Mouse (Mus musculus): ENCODE measurements around the gene Plpp7. TPM values are rescaled to one million over a fixed set of nuclear protein-coding genes. Genes with fewer than 3 reads are reported as not detected.

Plpp7 gene
- total RNA-seq, 2 experiments from 2014 or later, result 109 to 120 TPM

DNA sequence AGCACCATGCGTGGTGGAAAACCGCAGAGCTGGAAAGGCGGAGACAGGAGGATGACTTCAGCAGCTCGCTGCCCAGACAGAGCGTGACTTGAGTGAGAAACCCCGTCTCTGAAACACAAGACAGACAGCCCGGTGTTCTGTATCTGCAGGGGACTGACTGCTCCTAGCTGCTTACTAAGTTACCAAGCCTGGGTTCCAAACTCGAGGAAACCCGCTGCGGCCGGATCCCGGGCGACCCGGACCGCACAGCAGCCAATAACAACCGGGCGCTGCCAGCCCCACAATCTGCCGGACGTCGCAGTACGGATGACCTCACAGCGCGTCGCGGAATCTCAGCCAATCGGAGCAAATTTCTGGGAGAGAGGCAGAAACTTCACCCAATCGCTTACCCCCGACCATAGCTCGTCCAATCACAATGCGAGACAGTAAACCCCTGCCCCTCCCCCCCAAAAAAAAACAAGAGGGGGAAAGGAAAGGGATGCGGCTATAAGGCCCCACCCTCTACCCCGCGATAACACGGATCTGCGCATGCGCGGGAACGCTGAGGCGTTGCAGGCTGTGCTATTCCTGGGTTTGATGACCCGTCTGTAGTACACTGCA is 42.4 kb downstream of the Plpp7 start:
- TF ChIP-seq CTCF (IDR thresholded peaks at IDR 0.05), result no peak
- Histone ChIP-seq H3K27ac (peak overlapping the region; percentile 95), H3K4me3 (peak overlapping the region; percentile 81)
- DNase-seq, result peak; percentile 98
- intact Hi-C loops (cut with DNase I), result loop anchor here (5.0 kb wide), 1 partner anchor 150 kb away; the partner anchor contains the start of genes Golga2 and Swi5

DNA sequence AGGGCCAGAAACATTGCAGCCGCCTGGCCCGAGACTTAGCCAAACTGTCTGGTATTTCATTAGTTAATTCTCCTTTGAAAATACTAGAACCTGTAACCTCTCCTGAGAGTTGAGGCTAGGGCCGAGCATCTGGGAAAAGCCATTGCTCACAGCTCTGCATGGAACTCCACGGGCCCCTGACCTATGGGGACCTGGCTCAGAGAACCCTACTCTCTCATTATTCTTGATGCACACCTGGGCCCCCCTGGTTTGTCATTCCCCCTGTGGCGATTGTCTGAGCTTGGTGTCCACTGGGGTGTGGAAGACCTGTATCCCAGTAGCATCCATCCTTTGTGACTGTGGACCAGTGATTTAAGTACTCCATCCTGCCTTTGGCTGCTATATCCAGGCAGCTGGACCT is 44.0 kb downstream of the Plpp7 start:
- intact Hi-C loops (cut with DNase I), result loop anchor here (5.0 kb wide), 1 partner anchor 148 kb away; the partner anchor contains the start of genes Golga2 and Swi5
- no peak overlapping the region for H3K4me3 ChIP-seq
- no peak for DNase-seq
- TF ChIP-seq CTCF (IDR thresholded peaks at IDR 0.05), result no peak
- H3K27ac ChIP-seq, result no peak overlapping the region

DNA sequence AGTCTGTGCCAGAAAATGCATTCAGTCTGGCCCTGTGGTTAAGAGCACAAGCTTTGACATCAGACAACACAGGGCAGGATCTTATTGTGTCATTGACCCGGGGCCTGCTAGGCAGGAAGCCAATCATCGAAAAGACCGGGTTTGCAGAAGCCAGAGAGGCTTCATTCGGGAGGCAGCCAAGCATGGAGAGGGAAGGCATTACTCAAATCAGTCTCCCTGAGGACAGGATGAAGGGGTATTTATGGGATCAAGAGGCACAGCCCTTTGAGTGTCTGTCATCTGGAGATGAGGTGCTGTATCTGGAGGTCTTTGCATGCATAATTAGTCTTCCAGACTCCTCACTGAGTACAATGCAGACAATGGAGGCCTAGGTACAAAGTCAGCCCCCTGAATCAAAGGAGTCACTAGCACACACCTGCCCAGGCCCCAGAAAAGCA is 45.2 kb downstream of the Plpp7 start:
- DNase-seq, result no peak

DNA sequence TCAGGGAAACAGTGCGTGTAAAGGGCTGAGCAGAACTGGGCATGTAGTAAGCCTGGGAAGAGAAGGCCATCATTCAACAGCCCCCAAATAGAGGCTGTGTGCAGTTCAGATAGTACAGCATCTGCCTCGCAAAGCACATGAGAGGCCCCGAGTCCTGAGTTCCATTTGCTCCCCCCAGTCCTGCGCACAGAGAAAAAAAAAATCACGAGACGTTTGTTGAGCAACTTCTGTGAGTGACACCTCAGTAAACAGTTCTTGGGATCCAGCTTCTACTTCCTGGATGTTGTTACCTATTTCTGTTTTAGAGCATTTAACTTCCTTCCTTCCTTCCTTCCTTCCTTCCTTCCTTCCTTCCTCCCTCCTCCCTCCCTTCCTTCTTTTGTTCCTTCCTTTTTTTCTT is 46.3 kb downstream of the Plpp7 start:
- TF ChIP-seq CTCF (IDR thresholded peaks at IDR 0.05), result no peak
- H3K27ac ChIP-seq, result no peak overlapping the region
- DNase-seq, result no peak
- intact Hi-C loops (cut with DNase I), result no loop called here
- H3K4me3 ChIP-seq, result no peak overlapping the region

More for the DNA sequence above, 45.2 kb downstream of the Plpp7 start:
- H3K4me3 ChIP-seq, result no peak overlapping the region
- intact Hi-C loops (cut with DNase I), result no loop called here
- no peak overlapping the region for H3K27ac ChIP-seq
- TF ChIP-seq CTCF (IDR thresholded peaks at IDR 0.05), result no peak

DNA sequence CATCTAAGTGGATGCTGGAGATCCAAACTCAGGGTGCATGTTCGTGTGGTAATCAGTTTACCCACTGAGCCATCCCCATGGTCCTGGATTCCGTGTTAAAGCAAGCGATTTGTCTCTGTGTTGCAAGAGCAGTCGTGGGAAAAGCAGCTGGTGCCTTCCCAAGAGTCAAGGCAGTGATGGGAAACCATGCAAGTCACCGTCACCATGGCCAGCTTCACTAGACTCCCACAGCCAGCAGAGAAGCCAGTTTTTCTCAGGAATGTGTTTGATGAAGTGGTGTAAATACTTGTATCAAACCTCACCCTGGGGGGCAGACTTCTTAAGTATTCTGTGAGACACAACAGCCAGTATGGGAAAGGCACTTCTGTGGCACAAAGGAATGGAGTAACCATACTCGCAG is 47.0 kb downstream of the Plpp7 start:
- DNase-seq, result no peak
- H3K27ac ChIP-seq, result no peak overlapping the region
- H3K4me3 ChIP-seq, result no peak overlapping the region
- TF ChIP-seq CTCF (IDR thresholded peaks at IDR 0.05), result no peak
- intact Hi-C loops (cut with DNase I), result no loop called here

DNA sequence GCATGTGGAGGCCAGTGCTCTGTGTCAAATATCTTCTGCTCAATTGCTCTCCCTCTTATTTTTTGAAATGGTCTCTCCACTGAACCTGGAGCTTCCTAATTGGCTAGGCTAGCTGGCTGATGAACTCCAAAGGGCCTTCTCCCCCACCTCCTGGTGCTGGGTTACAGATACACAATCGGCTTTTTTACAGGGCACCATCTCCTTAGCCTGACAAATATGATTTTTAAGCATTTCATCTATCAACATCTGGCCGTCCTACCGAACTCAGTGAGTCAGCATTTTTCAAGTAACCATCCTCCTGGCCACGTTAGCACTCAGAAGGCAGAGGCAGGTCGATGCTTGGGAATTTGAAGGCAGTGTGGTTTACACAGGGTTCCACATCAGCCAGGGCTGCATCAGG is 49.3 kb downstream of the Plpp7 start:
- no peak overlapping the region for H3K4me3 ChIP-seq
- intact Hi-C loops (cut with DNase I), result no loop called here
- no peak for DNase-seq
- H3K27ac ChIP-seq, result no peak overlapping the region
- no peak for TF ChIP-seq CTCF (IDR thresholded peaks at IDR 0.05)

DNA sequence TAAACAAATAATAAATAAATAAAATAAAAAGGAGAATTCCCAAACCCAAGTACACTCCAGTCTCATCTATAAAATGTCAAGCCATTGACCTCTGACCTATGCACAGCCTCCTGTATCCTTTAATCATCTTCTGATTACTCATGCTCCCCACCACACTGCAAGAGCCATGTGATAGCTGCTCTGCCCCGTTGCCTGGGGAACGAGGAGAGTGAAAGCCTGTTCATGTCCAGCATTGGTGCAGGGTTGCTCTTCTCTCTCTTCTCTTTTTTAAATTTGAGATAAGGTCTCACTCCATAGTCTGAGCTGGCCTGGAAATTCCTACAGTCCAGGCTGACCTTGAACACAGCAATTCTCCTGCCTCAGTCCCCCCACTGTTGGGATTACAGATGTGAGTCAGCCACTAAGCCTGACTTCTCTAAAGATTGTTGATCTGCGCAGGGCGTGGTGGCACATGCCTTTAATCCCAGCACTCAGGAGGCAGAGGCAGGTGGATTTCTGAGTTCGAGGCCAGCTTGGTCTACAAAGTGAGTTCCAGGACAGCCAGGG is 51.4 kb downstream of the Plpp7 start:
- no peak overlapping the region for H3K27ac ChIP-seq
- no peak for TF ChIP-seq CTCF (IDR thresholded peaks at IDR 0.05)
- no peak for DNase-seq
- intact Hi-C loops (cut with DNase I), result no loop called here
- no peak overlapping the region for H3K4me3 ChIP-seq

DNA sequence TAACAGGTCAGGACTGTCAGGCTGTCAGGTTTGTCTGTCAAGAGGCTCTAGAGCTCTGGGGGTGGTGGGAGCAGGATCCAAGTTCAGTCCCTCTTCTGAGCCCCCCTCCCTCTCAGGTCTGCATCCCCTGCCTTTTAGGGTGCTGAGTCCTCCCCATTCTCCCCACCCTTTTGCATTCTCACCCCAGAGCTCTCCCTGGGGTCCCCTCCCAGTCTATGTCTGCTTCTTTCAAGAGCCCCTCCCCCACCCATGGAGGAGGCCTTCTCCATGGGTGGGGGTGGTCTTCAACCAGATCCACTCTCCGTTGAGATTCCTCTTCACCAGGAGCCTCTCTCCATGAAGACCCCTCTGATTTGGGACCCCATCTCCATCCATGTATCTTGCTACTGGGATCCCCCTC is 54.8 kb downstream of the Plpp7 start:
- no peak for TF ChIP-seq CTCF (IDR thresholded peaks at IDR 0.05)
- peak overlapping the region; percentile 95 for H3K27ac ChIP-seq
- peak overlapping the region; percentile 94; the same call in 1 of the 2 replicates for H3K4me3 ChIP-seq
- intact Hi-C loops (cut with DNase I), result loop anchor here (1.0 to 5.0 kb wide), 3 partner anchors 41 to 137 kb away; partner anchors contain the start of genes Golga2, Pomt1 and Swi5
- no peak for DNase-seq

DNA sequence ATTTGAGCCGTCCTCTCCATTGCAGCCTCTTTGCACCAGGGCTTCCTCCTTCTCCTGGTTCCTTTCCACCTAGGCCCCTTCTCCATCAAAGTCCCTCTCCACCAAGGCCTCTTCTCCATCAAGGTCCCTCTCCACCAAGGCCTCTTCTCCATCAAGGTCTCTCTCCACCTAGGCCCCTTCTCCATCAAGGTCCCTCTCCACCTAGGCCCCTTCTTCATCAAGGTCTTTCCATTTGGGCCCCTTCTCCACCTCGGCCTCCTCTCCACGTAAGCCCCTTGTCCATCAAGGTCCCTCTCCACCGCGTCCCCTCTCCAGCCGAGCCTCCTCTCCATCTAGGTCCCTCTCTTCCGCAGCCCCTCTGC is 55.2 kb downstream of the Plpp7 start:
- H3K27ac ChIP-seq, result peak overlapping the region; percentile 95
- intact Hi-C loops (cut with DNase I), result loop anchor here (1.0 to 5.0 kb wide), 3 partner anchors 41 to 137 kb away; partner anchors contain the start of genes Golga2, Pomt1 and Swi5

DNA sequence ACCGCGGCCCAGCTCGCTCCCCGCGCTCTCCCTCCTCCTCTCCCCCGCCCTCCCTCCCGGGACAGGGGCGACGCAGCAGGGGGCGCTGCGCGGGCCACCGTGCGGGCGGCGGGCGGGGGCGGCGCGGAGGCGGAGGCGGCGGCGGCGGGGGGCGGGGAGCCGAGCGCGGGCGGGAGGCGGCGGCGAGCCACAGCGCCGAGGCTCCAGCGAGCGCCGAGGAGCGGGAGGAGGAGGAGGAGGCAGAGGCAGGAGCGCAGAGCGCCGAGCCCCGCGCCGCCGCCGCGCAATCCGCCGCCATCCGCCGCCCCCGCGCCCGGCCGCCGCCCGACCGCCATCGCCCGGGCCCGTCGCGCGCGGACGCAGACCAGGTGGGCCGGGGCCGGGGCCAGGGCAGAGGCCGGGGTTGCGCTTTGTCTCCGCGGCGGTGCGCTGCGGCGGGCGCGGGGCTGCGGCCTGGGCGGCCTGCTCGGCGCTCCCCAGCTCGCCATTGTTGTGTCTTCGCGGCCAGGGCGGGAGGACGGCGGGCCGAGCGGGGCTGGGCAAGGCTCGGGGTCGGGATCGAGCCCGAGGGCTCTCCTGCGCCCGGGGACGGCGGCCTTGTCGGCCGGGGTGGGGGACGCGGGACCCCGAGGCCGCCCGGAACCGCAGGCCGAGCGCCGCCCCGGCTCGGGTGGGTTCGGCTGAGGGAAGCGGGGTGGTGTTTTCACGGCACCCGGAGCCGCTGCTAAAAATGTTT is 55.8 kb downstream of the Plpp7 start, which contains the start of gene Prrc2b:
TSS of gene Prrc2b (plus strand) at position 159 of the 736 bp plus-strand sequence.
- Histone ChIP-seq H3K4me3 (peak within 1 kb of the TSS; percentile 94), H3K27ac (peak within 1 kb of the TSS; percentile 95)
- DNase-seq, result peak; percentile 87
- intact Hi-C loops (cut with DNase I), result loop anchor here (1.0 to 5.0 kb wide), 3 partner anchors 40 to 136 kb away; partner anchors contain the start of genes Golga2, Pomt1 and Swi5
- peak; percentile 63 for TF ChIP-seq CTCF (IDR thresholded peaks at IDR 0.05)

More for the DNA sequence above, 55.2 kb downstream of the Plpp7 start:
- DNase-seq, result no peak
- TF ChIP-seq CTCF (IDR thresholded peaks at IDR 0.05), result no peak
- H3K4me3 ChIP-seq, result peak overlapping the region; percentile 94

DNA sequence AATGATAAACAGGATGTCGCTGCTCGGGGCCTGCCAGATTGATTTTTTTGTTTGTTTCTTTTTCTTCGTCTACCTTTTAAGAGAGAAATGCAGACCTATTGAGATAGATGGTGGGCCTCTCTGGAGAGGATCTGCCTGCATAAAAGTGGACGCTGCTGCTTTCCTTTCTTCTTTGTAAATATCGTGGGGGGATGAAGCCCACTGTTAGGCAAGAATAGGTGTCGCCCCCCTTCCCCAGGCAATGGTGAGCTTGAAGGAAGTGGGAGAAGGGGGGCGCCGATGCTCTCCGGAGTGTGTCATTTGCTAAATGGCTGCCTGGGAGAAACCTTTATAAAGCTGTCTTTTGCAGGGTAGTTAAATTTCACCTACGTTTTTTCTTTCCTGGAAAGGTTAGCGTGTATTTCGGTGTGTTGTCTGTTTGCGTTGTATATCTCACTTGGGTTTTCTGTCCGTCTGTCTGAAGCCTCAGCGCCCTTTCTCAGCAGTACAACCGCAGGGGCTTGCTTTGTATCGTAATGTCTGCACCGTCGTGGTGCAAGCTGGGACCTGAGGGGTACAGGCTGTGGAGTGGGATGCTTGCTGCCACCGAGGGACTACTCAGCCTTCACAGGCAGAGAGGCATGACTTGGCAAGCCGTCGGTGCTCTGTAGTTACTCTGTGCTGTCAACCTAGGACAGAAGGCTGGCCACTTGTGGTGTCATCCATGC is 56.5 kb downstream of the Plpp7 start:
- DNase-seq, result peak; percentile 64
- Histone ChIP-seq H3K4me3 (peak overlapping the region; percentile 94), H3K27ac (peak overlapping the region; percentile 95)
- TF ChIP-seq CTCF (IDR thresholded peaks at IDR 0.05), result no peak
- intact Hi-C loops (cut with DNase I), result loop anchor here (5.0 kb wide), 2 partner anchors 85 to 135 kb away; partner anchors contain the start of genes Golga2, Pomt1 and Swi5

DNA sequence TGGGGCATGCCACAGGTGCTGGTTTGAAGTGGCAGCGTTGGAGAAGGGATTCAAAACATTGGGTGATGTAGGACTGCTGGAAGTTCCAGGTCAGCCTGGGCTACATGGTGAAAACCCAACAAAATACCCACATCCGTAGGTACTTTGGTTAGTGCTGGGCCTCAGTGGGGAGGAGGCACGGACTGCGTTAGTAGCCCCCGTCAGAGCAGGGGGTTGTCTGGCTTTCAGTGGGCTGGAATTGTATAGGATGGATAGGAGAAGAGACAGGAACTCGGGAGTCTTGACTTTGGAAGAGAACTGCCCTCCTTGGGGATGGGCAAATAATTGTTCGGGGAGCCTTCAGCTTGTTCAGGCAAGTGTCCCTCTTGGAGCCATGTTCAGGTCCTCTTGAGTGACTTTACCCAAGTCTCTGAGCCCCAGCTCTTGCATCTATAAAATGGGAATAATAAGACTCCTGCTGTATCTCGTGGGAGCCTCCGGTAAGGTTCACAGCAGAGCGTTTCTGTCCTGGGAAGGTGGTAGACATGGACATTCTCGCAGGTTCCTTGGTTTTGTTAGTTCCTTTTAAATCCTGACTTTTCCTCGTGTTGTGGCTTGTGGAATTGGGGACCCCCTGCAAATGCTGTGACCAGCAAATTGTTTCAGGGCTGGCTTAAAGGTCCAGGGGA is 57.2 kb downstream of the Plpp7 start:
- no peak for TF ChIP-seq CTCF (IDR thresholded peaks at IDR 0.05)
- H3K27ac ChIP-seq, result peak overlapping the region; percentile 95
- no peak for DNase-seq
- intact Hi-C loops (cut with DNase I), result loop anchor here (5.0 kb wide), 2 partner anchors 85 to 135 kb away; partner anchors contain the start of genes Golga2, Pomt1 and Swi5
- peak overlapping the region; percentile 94 for H3K4me3 ChIP-seq

Measured in gastrocnemius, adult 2 months (tissue).